Mouse (Mus musculus): Measurements from ENCODE around the gene Triobp.
A peak's percentile ranks its signal among the peaks of the same experiment; 100 is the strongest.
"Not testable (repeated sequence)": the region's sequence is repeated elsewhere in the genome, so short reads cannot be mapped to it uniquely, and the experiment has no call there.

Gene Triobp

DNA sequence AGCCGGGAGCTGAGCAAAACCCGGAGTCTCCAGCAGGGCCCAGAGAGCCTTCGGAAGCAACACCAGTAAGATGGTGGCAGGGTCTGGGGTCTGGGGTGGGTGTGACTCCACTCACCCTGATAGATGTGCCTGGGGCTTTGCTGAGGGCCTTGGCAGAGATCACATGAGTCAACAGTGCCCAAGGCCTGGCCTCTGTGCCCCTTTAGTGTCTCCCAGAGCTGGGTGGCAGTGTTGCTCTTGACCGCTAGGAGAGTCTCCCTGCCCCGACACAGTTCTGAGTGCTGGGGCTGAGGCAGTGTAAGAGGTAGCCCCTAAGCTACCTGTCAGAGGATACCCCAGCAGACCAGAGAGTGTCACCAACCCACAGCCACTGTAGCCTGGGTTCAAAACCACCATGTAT lies 54.0 kb downstream of the Triobp start:
- no peak for DNase-seq (ENCODE audit: extremely low spot score)

DNA sequence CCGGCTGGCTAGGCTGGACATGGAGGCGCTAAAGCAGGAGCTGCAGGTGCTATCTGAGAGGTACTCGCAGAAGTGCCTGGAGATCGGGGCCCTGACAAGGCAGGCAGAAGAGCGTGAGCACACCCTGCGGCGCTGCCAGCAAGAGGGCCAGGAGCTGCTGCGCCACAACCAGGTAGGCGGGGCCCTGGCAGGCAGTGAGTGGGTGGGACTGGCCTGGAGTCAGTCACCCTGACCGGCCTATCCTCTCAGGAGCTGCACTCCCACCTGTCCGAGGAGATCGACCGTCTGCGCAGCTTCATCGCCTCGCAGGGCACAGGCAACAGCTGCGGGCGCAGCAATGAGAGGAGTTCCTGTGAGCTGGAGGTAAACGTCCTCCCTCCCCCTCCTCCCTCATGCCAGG lies 54.5 kb downstream of the Triobp start:
- no peak for DNase-seq (ENCODE audit: extremely low spot score)

DNA sequence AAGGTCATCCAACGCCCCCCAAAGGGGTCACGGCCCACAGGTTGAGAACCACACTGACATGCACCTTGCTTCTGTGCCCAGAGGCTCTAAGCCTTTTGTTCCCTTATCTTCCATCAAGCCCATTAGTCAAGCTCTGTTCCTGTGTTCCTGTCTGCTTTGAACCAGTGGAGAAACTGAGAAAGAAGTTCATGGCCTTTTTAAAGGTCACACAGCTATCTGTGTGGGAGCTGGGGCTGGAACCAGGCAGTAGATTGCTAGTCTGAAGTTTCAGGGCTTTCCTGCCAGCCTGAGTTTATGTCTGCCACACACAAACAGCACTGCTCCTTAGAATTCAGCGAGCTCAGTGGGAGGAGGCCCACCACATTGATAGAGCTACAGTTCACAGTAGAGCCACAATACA lies 55.6 kb downstream of the Triobp start:
- no peak for DNase-seq (ENCODE audit: extremely low spot score)

DNA sequence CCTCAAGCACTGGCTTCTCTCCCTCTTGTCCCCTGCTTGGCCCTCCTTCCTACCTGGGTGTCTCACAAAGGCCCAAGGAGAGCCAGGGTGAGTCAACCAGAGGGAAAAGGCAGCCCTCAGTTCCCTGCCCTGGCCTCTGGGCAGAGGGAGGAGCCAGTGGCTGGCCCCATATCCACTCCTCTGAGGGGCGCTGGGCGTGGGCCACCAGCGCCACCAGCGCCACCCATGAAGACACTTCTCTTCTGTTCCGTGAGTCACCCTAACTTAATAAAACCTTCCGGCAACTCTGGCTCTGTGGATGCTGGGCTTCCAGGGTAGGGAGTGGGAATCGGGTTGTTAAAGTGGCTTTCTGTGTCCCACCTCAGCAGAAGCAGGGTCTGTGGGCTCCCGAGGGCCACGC lies 58.1 kb downstream of the Triobp start:
- DNase-seq (ENCODE audit: extremely low spot score) = no peak

DNA sequence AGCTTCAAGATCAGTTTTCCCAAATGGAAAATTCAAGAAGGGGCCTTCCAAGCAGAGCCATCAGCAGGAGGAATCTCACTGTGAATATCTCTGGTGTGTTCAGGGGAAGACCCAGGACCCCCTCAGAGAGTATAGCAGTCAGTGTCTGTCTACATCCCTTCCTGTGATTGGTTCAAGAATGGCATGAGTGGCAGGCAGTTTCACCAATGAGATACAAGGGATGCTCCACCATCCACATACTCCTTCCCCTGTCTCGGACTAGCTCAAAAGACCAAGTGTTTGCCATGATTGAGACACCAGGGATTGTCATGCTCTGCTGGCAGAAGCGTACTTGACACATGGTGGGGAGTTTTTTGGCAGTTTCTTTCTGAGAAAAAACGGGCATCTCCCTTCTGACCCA lies 59.1 kb downstream of the Triobp start:
- no peak for DNase-seq (ENCODE audit: extremely low spot score)

DNA sequence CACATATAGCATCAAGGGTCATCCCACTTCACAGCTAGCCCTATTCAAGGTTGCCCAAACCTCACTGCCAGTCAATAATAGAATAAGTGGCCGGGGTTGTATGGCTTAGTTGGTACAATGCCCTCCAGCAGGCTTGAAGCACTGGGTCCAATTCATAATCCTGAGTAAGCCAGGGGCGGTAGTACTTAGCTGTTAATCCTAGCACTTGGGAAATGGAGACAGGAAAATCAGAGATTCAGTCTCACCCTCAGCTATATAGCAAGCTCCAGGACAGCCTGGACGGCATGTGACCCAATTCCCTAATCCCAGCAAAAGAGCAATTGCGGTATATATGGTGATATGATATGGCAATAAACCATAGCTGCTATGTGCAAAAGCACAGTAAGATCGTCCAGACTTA lies 59.5 kb downstream of the Triobp start:
- DNase-seq (ENCODE audit: extremely low spot score) = no peak

DNA sequence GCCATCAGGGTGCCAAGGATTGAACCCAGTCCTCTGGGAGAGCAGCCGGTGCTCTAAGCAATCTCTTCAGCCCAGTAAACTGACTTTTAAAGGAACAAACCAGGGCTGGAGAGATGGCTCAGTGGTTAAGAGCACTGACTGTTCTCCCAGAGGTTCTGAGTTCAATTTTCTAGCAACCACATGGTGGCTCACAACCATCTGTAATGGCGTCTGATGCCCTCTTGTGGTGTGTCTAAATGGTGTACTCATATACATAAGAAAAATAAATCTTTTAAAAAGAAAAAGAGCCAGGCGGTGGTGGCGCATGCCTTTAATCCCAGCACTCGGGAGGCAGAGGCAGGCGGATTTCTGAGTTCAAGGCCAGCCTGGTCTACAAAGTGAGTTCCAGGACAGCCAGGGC lies 60.3 kb downstream of the Triobp start:
- DNase-seq (ENCODE audit: extremely low spot score) = not testable (repeated sequence)

DNA sequence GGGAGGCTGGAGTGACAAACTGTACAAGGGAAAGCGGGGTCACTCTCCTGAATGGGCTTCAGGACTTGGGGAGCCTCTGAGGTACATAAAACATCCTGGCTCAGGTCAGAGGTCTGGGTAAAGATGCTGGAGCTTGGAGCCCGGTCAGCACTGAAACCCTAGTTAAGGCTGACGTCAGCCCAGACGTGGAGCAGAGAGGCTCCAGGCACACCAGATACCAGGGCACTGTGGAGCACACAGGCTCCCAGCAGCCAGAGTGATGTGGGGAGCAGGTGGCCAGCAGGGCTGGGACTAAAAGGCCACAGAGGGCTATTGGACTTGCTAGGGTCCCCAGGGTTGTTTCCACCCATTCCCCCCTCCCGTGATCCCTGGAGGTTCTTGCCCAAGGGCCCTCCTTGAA lies 62.2 kb downstream of the Triobp start:
- no peak for DNase-seq (ENCODE audit: extremely low spot score)

DNA sequence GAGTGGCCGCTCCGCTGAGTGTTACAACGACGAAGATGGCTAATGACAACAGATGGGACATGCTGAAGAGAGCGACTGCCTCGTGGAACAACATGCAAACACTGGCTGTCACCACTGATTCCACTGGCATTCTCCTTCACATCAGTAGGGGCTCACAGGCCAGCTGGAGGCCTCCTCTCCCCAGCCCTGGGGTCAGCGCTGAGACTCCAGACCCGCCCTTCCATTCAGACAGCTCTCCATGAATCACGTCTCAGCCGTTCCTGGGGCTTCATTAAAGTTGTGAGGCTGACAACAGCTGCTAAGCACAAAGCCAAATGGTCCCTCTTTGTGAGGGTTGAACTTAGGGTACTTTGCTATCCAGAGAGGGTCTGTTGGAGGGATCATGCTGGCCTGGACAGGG lies 64.0 kb downstream of the Triobp start:
- DNase-seq (ENCODE audit: extremely low spot score) = no peak

DNA sequence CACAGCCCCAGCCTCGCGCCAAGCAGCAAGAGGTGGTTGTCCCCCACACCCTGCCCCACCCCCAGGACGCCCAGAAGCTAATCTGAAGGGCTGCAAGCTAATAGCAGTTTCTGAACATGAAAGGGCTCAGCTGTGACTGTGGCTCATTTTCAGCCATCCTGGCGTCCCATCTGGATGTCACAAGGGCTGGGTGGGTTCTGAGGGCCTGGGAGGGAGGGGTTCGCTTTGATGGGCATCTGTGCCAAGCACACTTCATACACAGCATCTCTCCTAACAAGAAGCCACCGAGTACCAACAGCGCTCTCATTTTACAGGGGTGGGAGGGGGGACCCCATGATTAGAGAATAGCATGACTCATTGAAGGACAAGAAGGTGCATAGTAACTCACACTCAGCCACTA lies 65.9 kb downstream of the Triobp start:
- no peak for DNase-seq (ENCODE audit: extremely low spot score)

DNA sequence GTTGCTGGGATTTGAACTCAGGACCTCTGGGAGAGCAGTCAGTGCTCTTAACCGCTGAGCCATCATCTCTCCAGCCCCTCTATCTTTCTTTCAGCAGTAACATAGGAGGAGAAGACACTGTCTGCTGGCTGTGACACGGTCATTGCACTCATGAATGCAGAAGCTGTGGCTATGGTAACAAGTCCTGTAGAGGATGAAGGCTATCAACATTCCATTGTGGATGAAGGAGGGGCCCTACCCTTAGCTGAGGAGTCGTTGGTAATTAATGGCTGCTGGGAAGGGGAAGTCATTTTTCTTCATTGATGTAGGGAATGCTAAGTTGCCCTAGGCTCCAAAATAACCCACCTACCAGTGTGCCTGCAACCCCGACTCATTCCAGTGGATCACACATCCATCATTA lies 70.7 kb downstream of the Triobp start:
- DNase-seq (ENCODE audit: extremely low spot score) = no peak

DNA sequence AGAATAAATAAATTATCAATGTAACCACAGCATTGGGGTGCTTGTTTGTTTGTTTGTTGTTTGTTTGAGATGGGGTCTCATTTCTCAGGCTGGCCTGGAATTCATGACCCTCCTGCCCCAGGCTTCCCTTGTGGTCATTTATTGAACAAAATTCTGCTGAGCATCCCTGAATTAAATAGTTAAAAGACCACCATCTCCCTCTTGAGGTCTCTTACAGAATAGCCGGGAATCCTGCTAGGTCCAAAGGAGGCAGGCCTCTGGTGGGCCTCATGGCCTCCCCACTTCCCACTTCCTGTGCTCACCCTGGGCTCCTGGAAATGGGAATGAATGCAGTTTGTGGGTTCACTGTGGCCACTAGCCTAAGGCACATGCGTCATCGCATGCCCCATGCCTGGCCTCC lies 71.4 kb downstream of the Triobp start:
- no peak for DNase-seq (ENCODE audit: extremely low spot score)

DNA sequence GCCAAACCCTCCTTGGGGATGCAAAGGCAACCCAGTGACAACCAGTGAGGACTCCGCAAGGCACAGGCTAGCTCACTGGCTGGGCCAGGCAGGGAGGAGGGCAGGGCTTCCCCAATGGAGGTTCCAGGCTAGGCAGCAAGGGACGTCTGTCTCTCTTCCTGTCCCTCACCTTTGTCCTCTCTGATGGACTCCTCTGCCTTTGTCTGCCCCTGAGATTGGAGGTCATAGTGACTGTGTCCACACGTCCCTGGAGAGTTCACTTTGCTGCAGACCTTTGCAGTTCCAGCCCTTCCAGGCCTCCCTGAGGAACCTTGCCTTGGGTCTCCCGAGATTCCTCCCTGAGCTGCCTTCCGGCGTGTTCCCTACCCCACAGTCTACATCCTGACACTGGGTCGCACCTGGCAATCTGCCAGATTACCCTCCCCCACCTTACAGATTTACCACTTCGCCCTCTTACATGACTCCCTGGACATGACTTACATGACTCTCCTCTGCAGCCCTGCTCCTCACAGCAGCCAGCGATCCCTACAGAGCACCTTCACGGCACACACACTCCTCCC lies 75.2 kb downstream of the Triobp start:
- DNase-seq (ENCODE audit: extremely low spot score) = no peak

DNA sequence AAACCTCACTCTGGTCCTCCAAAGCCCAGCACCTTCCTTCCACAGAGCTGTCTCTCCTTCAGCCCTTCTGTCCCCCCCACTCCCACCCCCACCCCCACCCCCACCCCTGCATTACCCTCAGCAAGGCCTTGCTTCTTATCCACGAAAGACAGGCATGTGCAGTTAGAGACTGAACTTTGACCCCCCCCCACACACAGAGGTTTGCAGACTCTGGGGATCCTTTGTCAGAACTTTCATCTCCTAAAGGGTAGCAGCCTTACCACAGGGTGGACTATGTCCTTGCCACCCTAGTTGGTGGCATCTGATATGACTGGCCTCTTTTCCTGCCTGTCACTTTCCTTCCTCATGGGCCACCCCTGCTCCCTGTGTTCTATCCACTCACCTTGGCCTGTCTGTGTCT lies 75.8 kb downstream of the Triobp start:
- DNase-seq (ENCODE audit: extremely low spot score) = no peak

DNA sequence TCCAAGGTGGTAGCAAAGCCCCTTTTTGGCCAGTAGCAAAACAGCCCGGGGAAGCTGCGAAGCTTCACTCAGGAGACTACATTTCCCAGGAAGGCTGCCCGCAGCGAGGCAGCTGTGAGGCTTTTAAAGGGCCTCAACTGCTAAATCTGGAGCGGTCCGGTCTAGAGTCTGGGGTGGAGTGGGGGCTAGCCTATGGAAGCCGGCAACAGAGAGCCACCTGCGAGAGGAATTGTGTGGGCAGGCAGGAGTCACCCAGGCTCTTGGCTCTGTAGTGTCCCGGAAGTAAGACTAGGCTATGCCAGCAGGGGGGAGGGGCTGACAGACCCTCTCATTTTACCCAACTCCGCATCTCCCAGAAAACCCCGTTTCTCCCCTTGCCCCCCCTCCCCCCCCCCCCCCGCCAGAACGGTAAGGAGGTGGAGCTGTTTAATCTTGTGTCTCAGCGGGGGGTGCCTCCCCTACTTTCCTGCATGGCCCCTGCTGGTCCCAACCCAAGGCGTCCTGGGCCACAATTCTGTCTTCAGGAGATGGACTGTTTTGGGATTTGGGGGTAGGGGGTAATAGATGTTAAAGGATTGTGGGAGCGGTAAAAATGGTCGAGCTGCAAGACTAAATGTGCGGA lies 78.3 kb downstream of the Triobp start:
- DNase-seq (ENCODE audit: extremely low spot score) = no peak

DNA sequence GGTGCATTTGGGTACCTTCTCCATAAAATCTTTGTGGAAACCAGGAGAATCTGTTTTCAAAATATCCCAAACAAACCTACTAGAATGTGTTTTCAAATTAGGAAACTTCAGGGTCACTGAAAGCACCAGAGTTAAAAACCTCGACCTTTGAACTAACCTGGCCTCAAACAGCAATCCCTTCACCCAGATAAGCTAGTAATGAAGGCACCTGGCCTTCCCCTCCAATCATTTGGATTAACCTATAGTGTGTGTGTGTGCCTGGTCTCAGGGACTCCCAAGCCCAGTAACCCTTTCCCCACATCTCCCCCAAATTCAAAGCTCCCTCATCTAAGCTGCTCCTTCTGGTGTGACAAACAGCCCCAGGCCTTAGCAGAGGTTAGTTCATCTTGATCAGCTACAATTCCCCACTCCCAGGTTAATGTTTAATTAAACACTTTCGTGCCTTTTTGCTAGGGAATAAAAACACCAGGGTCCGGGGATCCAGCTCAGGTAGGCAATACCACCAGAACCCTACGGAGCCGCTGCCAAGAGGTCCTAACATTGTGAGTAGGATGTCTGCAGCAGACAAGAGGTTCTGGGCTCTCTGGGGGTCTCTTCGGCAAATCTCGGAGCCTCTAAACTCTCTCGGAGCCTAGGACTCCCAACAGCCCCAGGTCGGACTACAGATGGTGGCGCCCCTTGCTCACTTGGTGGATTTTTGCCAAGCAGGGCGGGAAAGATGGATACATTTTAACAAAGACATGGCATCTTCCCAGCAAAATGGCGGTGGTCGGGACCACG lies 79.2 kb downstream of the Triobp start:
- DNase-seq (ENCODE audit: extremely low spot score) = no peak

DNA sequence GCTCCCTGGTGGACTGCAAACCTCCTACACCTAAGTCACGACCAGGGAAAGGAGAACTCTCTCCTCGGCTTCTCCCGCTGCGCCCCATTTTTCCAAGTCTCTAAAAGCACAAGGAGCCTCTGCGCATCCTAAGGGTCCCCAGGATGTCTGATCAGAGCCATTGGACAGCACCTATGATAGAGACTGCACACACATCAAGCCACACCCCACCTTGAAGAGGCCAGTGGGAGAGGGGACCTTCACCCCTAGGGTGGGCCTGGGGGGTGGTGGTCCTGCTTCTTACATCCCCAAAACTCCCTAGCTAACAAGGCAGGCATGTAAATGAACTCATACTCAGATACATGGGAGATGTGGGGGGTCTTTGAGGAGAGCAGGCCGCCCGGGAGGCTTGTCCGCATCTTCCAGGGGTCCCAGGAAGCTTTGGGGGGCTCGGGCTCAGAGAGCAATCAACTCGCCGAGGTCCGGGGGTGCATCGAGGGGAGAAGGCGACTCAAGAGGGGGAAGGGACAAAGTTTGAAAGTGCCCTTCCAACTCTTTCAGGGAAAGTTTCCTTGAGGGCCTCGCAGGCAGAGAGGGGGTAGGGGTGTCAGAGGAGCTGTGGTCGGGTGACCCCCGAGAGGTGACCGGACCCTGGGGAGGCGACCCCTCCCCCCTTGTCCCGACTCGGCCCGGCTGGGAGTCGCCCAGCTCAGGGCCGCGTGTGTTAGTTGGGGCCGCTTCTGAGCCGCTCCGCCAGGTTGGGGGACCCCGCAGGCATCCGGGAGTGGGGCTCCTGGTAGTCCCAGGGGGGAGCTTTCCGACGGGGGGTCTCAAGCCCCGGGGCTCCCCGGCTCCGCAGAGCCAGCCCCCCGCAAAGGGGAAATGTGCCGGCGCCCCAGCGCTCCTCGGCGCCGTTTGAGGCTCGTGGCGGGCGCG lies 80.0 kb downstream of the Triobp start:
- peak; percentile 59 for DNase-seq (ENCODE audit: extremely low spot score)

DNA sequence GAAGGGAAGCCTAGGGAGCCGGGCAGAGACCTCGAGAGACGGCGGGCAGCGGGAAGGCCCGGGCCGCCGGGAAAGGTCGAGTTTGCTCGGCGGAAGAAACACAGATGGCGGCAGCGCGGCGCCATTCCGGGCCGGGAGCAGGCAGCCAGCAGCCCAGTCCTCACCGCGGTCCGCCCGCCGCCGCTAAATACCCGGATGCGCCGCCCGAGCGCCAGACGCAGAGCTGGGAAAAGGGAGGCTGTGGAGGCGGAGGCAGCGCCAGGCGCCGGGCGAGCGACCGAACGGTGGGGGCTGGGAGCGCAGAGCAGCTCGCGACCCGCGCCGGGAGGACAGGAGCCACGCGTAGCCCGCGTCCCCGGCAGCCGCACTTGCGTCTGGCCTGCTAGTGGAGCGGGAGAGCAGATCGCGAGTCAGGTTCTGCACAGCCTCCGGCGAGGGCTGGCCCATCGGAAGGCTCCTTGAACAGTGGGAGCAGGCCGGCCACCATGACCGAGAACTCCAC lies 80.8 kb downstream of the Triobp start, which contains the start of gene H1f0:
Gene H1f0, plus strand, starts transcription at position 214 of the 502 bp plus-strand sequence.
- peak; percentile 98 for DNase-seq (ENCODE audit: extremely low spot score)

DNA sequence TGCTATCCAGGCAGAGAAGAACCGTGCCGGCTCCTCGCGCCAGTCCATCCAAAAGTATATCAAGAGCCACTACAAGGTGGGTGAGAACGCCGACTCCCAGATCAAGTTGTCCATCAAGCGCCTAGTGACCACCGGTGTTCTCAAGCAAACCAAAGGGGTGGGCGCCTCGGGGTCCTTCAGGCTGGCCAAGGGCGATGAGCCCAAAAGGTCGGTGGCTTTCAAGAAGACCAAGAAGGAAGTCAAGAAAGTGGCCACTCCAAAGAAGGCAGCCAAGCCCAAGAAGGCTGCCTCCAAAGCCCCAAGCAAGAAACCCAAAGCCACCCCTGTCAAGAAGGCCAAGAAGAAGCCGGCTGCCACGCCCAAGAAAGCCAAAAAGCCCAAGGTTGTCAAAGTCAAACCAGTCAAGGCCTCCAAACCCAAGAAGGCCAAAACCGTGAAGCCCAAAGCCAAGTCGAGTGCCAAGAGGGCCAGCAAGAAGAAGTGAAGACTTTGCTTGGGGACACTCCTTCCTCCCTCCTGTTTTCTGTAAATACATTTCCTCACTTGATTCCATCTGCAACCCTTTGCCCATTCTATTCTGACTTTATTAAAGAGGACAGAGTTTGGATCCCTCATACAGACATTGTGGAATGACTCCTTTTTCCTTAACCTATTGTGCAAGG lies 81.4 kb downstream of the Triobp start:
- DNase-seq (ENCODE audit: extremely low spot score) = no peak

DNA sequence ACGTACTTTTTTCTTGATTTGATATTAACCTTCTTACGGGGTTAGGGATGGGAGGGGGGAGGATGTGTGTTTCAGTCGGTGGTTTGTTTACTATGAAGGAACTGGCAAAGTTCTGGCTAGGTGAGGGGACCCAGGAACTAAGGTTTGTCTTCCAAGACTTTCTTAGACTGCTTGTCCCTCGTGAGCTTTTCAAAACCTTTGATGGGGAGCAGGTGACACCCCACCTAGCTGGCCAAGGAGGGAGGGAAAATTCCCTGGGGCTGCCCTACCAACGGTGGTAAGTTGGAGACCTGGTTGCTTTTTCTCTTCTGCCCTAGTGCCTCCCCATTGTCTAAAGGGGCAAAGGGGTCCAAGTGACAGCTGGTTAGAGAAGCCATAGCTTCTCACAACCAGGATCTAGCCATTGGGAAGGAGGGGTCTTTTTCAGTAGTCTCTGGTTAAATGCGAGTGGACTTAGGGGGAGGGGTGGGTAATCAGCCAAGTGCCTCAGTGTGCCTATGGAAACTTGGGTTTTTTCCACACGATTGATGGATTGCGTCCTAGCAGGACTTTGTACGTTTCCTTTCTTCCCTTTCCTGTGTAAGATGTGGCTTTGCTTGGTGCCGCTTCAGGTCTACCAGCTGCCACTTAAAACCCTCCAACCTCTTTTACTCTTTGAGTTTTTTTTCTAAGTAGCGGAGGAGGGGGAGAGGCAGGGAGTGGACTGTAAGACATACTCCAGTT lies 82.2 kb downstream of the Triobp start:
- DNase-seq (ENCODE audit: extremely low spot score) = peak; percentile 48
